Mouse (Mus musculus) cerebellum, adult 2 months (tissue): ENCODE results near the gene Ppcs. TPM values are rescaled to one million over a fixed set of nuclear protein-coding genes. Genes with fewer than 3 reads are reported as not detected.

Experiments used
- DNase-seq, 2 experiments: peaks; one replicate each; pipeline ENCODE4 v3.0.0; 2021
- H3K27ac ChIP-seq: fragments of 200-500 bp; 2 replicates; pipeline ENCODE4 v1.5.1; 2012; ENCODE audit warnings: low read length, control low read depth, inconsistent platforms; ENCODE audit not compliant: insufficient read depth
- H3K27me3 ChIP-seq: fragments of 200-500 bp; 2 replicates; pipeline ENCODE4 v1.6.1; 2012; ENCODE audit warnings: inconsistent platforms, mild to moderate bottlenecking, low read length, moderate library complexity; ENCODE audit not compliant: control insufficient read depth, insufficient read depth
- H3K4me1 ChIP-seq: fragments of 200-500 bp; 2 replicates; pipeline ENCODE4 v1.6.1; 2011; ENCODE audit warnings: low read length; ENCODE audit not compliant: control insufficient read depth, insufficient read depth
- H3K4me3 ChIP-seq: fragments of 200-500 bp; replicated peaks from 2 replicates; pipeline ENCODE3; 2011; ENCODE audit warnings: mild to moderate bottlenecking, low read depth, low read length, control low read depth; ENCODE audit not compliant: insufficient read depth
- CTCF ChIP-seq: fragments of 200-500 bp; IDR thresholded peaks from 2 replicates; pipeline ENCODE4 v1.5.1; 2011; ENCODE audit warnings: low read depth, mild to moderate bottlenecking, control low read depth, low read length, moderate library complexity, borderline replicate concordance; ENCODE audit not compliant: insufficient read depth
- POLR2A ChIP-seq: fragments of 200-500 bp; IDR thresholded peaks from 2 replicates; pipeline ENCODE4 v1.6.1; 2011; ENCODE audit warnings: low read length, control low read depth, borderline replicate concordance; ENCODE audit not compliant: insufficient read depth
- WGBS: fragments of 180-500 bp; shearing (Covaris S2); methylation state at CpG from one replicate; pipeline ENCODE4 v1.1.7; 2018; 5-methylcytosine and 5-hydroxymethylcytosine counted together
- polyA plus RNA-seq: library from polyadenylated mRNA; depleted of rRNA; stranded (reverse); fragments of >200 nt; gene quantifications from 2 replicates; pipeline ENCODE4 v1.2.3, GENCODE M21; 2012

Ppcs gene
- polyA plus RNA-seq, 1 experiment = 16.1 TPM

- H3K27ac ChIP-seq = no peak within 1 kb of the TSS
- H3K4me3 ChIP-seq = peak within 1 kb of the TSS; percentile 91
- no peaks in the 10 kb centered on the region for H3K27me3 ChIP-seq
- no peaks in the 10 kb centered on the region for H3K4me1 ChIP-seq
- DNase-seq = peak; percentile 91 to 92
- under 1% methylated on average over 49 of the region's 49 CpGs for WGBS
- TF ChIP-seq CTCF (no peak), POLR2A (0 out of 2 replicates have a peak, but pooled peaks have one; percentile 18)
These were observed 7.0 kb downstream of the Ppcs start, which contains the start of gene Ccdc30 for GRCm38 (mm10) chr4:119415072-119415753. Ccdc30 (minus strand) TSS chr4:119415521.

- H3K27ac ChIP-seq = no peak overlapping the region
- H3K27me3 ChIP-seq = no peaks in the 10 kb centered on the region
- H3K4me1 ChIP-seq = no peaks in the 10 kb centered on the region
- no peak overlapping the region for H3K4me3 ChIP-seq
- TF ChIP-seq POLR2A (no peak), CTCF (no peak)
- 39% methylated on average over 6 of the region's 6 CpGs for WGBS
- no peak for DNase-seq
These were observed 9.4 kb downstream of the Ppcs start for GRCm38 (mm10) chr4:119412791-119413190.

GRCm38 (mm10) chr4:119411877-119412650, 10.2 kb downstream of the Ppcs start:
- Histone ChIP-seq H3K27ac (no peak overlapping the region), H3K4me1 (no peaks in the 10 kb centered on the region), H3K4me3 (no peak overlapping the region), H3K27me3 (no peaks in the 10 kb centered on the region)
- TF ChIP-seq POLR2A (no peak), CTCF (no peak)
- 73% methylated on average over 12 of the region's 12 CpGs for WGBS
- DNase-seq = no peak

- H3K4me3 ChIP-seq = no peak overlapping the region
- H3K27ac ChIP-seq = no peak overlapping the region
- no peaks in the 10 kb centered on the region for H3K4me1 ChIP-seq
- WGBS = 90% methylated on average over 2 of the region's 2 CpGs
- no peak for DNase-seq
- TF ChIP-seq CTCF (no peak), POLR2A (no peak)
- no peaks in the 10 kb centered on the region for H3K27me3 ChIP-seq
These were observed 18.8 kb downstream of the Ppcs start for GRCm38 (mm10) chr4:119403431-119403830.

- H3K27ac ChIP-seq = no peak overlapping the region
- no peaks in the 10 kb centered on the region for H3K27me3 ChIP-seq
- H3K4me3 ChIP-seq = no peak overlapping the region
- TF ChIP-seq POLR2A (no peak), CTCF (no peak)
- no peak for DNase-seq
- 60% methylated on average over 7 of the region's 7 CpGs for WGBS
- H3K4me1 ChIP-seq = no peaks in the 10 kb centered on the region
These were observed 21.3 kb downstream of the Ppcs start for GRCm38 (mm10) chr4:119400896-119401295.

- Histone ChIP-seq H3K4me3 (no peak overlapping the region), H3K27me3 (no peaks in the 10 kb centered on the region), H3K4me1 (no peaks in the 10 kb centered on the region; the same call in 1 of the 2 replicates), H3K27ac (no peak overlapping the region)
- WGBS = 11% methylated on average over 7 of the region's 7 CpGs
- DNase-seq = peak; percentile 60 to 79
- TF ChIP-seq CTCF = no peak
- TF ChIP-seq POLR2A = no peak
These were observed 23.5 kb downstream of the Ppcs start for GRCm38 (mm10) chr4:119398751-119399150.

DNA sequence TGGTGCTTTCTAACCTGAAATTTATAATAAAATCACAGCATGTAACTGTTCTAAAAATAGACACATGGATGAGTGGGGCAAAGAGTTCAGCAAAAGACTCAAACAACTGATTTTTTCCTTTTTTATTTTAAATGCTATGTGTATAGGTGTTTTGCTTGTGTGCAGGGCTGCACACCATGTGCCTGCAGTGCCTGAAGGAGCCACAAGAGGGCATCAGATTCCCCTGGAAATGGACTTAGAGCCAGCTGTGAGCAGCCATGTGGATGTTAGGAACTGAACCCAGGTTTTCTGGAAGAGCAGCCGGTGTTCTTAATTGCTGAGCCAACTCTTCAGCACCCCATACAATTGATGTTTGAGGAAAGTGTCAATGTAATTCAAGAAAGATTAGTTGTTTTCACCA, 31.9 kb downstream of the Ppcs start:
- 65% methylated on average over 1 of the region's 1 CpGs for WGBS
- DNase-seq = no peak
- Histone ChIP-seq H3K27ac (no peak overlapping the region), H3K4me3 (no peak overlapping the region), H3K27me3 (no peaks in the 10 kb centered on the region), H3K4me1 (no peaks in the 10 kb centered on the region; the same call in 1 of the 2 replicates)
- no peak for TF ChIP-seq POLR2A
- TF ChIP-seq CTCF = peak; percentile 22; the same call in 1 of the 2 replicates

DNA sequence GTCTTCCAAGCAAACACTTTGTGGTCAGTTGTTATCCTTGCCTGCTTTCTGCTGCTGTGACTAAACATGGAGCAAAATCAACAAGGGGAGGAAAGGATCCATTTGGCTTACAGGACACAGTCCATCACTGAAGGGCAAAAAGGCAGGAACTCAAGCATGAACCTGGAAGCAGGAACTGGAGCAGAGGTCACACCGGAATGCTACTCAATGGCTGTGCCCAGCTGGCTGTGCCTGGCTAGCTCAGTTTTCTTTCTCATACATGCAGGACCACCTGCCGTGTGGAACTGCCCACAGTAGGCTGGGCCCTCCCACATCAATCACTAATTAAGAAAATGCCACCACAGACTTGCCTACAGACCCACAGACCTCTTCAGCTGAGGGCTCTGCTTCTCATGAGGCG, 33.0 kb downstream of the Ppcs start:
- Histone ChIP-seq H3K4me3 (no peak overlapping the region), H3K27me3 (no peaks in the 10 kb centered on the region), H3K27ac (no peak overlapping the region), H3K4me1 (no peaks in the 10 kb centered on the region)
- 48% methylated on average over 3 of the region's 3 CpGs for WGBS
- no peak for DNase-seq
- no peak for TF ChIP-seq CTCF
- TF ChIP-seq POLR2A = no peak
